ENCODE assay signal across 12 mouse cellular contexts in the genomic region with DNA sequence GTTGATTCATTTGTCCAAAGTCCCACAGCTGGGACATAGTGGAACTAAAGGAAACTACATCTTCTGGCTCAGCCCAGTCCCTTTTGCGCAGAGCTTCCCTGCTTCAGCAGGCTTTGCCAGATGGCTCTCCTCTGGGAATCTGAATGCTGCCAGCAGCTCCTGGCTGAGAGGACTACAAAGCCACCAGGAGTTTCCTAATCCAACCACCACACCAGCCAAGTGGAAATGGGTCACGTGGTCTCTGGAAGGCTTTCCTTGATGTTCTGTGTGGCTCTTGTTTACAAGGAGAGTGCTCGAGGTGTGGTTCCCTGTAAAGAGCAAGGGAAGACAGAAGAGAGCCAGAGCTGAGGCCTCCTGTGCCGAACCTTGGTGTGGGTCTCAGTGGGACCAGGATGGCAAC. TPM values are rescaled to one million over a fixed set of nuclear protein-coding genes. Genes with fewer than 3 reads are reported as not detected.
DNase-seq lines count a peak whose midpoint lies in the region; ATAC-seq and TF ChIP-seq lines count a peak whose summit lies in the region.
"Had no signal": no experiment of that assay in that cellular context is flagged by ENCODE, and none has a peak within 500 bp of the region (broad histone marks: within the 10 kb centered on the region; RNA-seq: fewer than 3 reads in every experiment).

No protein-coding gene starts in this region.

- H3K4me2 ChIP-seq in heart, embryonic 12.5 days = no peak overlapping the region
- no peak overlapping the region for H3K4me2 ChIP-seq in forebrain, postnatal 0 days (ENCODE audit: low read depth)
- H3K4me2 ChIP-seq in limb, embryonic 14.5 days (replicated peaks; ENCODE audit: low read depth, low read length, severe bottlenecking) = no peak overlapping the region
- H3K4me2 ChIP-seq: limb, embryonic 15.5 days had no signal

- no peak overlapping the region for H3K4me3 ChIP-seq in heart, embryonic 12.5 days
- H3K4me3 ChIP-seq in forebrain, postnatal 0 days (ENCODE audit: low read depth, low read length) = no peak overlapping the region
- H3K4me3 ChIP-seq in kidney, adult 2 months (ENCODE audit: insufficient read depth, low read depth, low read length) = no peak overlapping the region
- H3K4me3 ChIP-seq in limb, embryonic 14.5 days (replicated peaks; ENCODE audit: low read length) = no peak overlapping the region
- H3K4me3 ChIP-seq: limb, embryonic 15.5 days had no signal

- H3K9ac ChIP-seq in heart, embryonic 12.5 days = no peak overlapping the region
- no peak overlapping the region for H3K9ac ChIP-seq in forebrain, postnatal 0 days
- no peak overlapping the region for H3K9ac ChIP-seq in limb, embryonic 14.5 days (ENCODE audit: low read depth, low read length, severe bottlenecking)
- H3K9ac ChIP-seq: limb, embryonic 15.5 days had no signal

- 43% methylated on average over 4 of the region's 4 CpGs for WGBS in heart, embryonic 12.5 days
- 29% methylated on average over 4 of the region's 4 CpGs for whole genome bisulfite sequencing in forebrain, postnatal 0 days
- 43% methylated on average over 4 of the region's 4 CpGs for WGBS in kidney, adult 2 months
- WGBS in limb, embryonic 14.5 days = 23% methylated on average over 4 of the region's 4 CpGs

- ATAC-seq in heart, embryonic 12.5 days (ENCODE audit: insufficient number of reproducible peaks, low FRiP score) = no peak
- peak; percentile 85 for ATAC-seq in forebrain, postnatal 0 days
- ATAC-seq in limb, embryonic 14.5 days (ENCODE audit: low FRiP score, low read depth) = no peak

- peak; percentile 99 for DNase-seq in heart, adult 11 months
- DNase-seq in ZHBTc4 (ENCODE audit: low read depth, low spot score) = peak; percentile 18
- DNase-seq in forebrain, postnatal 0 days = peak; percentile 77
- DNase-seq in kidney, adult 2 months = peak; percentile 65
- DNase-seq in limb, embryonic 14.5 days (ENCODE audit: low spot score) = peak; percentile 16
- peak; percentile 47 for DNase-seq in urinary bladder, postnatal 25 days (ENCODE audit: low spot score)
- DNase-seq in thymus, postnatal 36 days = no peak

- no peak for TF ChIP-seq POLR2A in kidney, adult 2 months (IDR thresholded peaks at IDR 0.05; ENCODE audit: low read depth, low read length)
- no peak for TF ChIP-seq POLR2A in limb, embryonic 14.5 days (IDR thresholded peaks at IDR 0.05; ENCODE audit: borderline replicate concordance, extremely low read depth, insufficient read depth, insufficient read length)

- no peaks in the 10 kb centered on the region for H3K4me1 ChIP-seq in heart, embryonic 12.5 days (replicated peaks)
- H3K4me1 ChIP-seq in forebrain, postnatal 0 days (ENCODE audit: insufficient read depth) = no peaks in the 10 kb centered on the region
- H3K4me1 ChIP-seq in kidney, adult 2 months (ENCODE audit: control insufficient read depth, insufficient read depth, low read length) = no peaks in the 10 kb centered on the region
- no peaks in the 10 kb centered on the region for H3K4me1 ChIP-seq in limb, embryonic 14.5 days (ENCODE audit: control insufficient read depth, insufficient read depth, low read length)

- no peak for TF ChIP-seq CTCF in forebrain, postnatal 0 days (IDR thresholded peaks at IDR 0.05; ENCODE audit: low read depth)
- no peak for TF ChIP-seq CTCF in kidney, adult 2 months (conservative IDR thresholded peaks at IDR 0.05; ENCODE audit: insufficient read depth, insufficient read length, low read depth, low read length)

- no peaks in the 10 kb centered on the region for H3K36me3 ChIP-seq in heart, embryonic 12.5 days
- no peaks in the 10 kb centered on the region for H3K36me3 ChIP-seq in forebrain, postnatal 0 days (ENCODE audit: insufficient read depth)
- no peaks in the 10 kb centered on the region for H3K36me3 ChIP-seq in kidney, adult 2 months (ENCODE audit: control insufficient read depth, insufficient read depth, low read length)
- H3K36me3 ChIP-seq in limb, embryonic 14.5 days (ENCODE audit: control insufficient read depth, insufficient read depth, low read length) = no peaks in the 10 kb centered on the region
- H3K36me3 ChIP-seq: limb, embryonic 15.5 days had no signal

- H3K9me3 ChIP-seq in heart, embryonic 12.5 days (replicated peaks) = no peaks in the 10 kb centered on the region
- no peaks in the 10 kb centered on the region for H3K9me3 ChIP-seq in forebrain, postnatal 0 days (ENCODE audit: low read length)
- no peaks in the 10 kb centered on the region for H3K9me3 ChIP-seq in limb, embryonic 14.5 days (ENCODE audit: control insufficient read depth, low read length)
- H3K9me3 ChIP-seq: limb, embryonic 15.5 days had no signal

- no peaks in the 10 kb centered on the region for H3K27me3 ChIP-seq in heart, embryonic 12.5 days (replicated peaks)
- H3K27me3 ChIP-seq in forebrain, postnatal 0 days (ENCODE audit: insufficient read depth, low read length) = no peaks in the 10 kb centered on the region
- H3K27me3 ChIP-seq in kidney, adult 2 months (replicated peaks; ENCODE audit: control insufficient read depth, insufficient read depth, low read length) = no peaks in the 10 kb centered on the region
- H3K27me3 ChIP-seq in limb, embryonic 14.5 days (ENCODE audit: control insufficient read depth, insufficient read depth, low read length) = no peaks in the 10 kb centered on the region
- H3K27me3 ChIP-seq: CH12.LX; limb, embryonic 15.5 days had no signal

- H3K27ac ChIP-seq in heart, embryonic 12.5 days (ENCODE audit: poor library complexity, severe bottlenecking) = no peak overlapping the region
- H3K27ac ChIP-seq in forebrain, postnatal 0 days (ENCODE audit: low read depth, low read length) = no peak overlapping the region
- no peak overlapping the region for H3K27ac ChIP-seq in kidney, adult 2 months (ENCODE audit: insufficient read depth, low read depth, low read length)
- H3K27ac ChIP-seq in limb, embryonic 14.5 days (replicated peaks; ENCODE audit: low read depth, low read length) = no peak overlapping the region
- H3K27ac ChIP-seq: limb, embryonic 15.5 days had no signal

RNA-seq across cellular contexts. Expression of gene Myoc, which starts 4.8 kb away (rescaled TPM):
- polyA plus RNA-seq in heart, embryonic 12.5 days (2016; fragmentation: Nextera tagmentation; extraction: Ambion mirVana) = not detected in 2 replicates
- total RNA-seq in forebrain, postnatal 0 days (2014; rRNA removed) = 0.15 TPM in 1 of 2 replicates, not detected in the other
- polyA plus RNA-seq in forebrain, postnatal 0 days (2015; fragmentation: Nextera tagmentation; extraction: Ambion mirVana) = 0.35 TPM in 1 of 2 replicates, not detected in the other
- 2.0 and 2.9 TPM in 2 replicates for polyA plus RNA-seq in kidney, adult 2 months (2012; rRNA removed)
- polyA plus RNA-seq in limb, embryonic 14.5 days (2012; rRNA removed) = 0.22 and 0.23 TPM in 2 replicates
- not detected in 2 replicates for polyA plus RNA-seq in limb, embryonic 14.5 days (2014; fragmentation: Nextera tagmentation; extraction: Ambion mirVana)
- total RNA-seq: CH12.LX had no signal
- polyA plus RNA-seq: spleen, adult 2 months had no signal

RNA-seq across cellular contexts. Expression of gene Myocos, which starts 14.3 kb away (rescaled TPM):
- polyA plus RNA-seq in heart, embryonic 12.5 days (2016; fragmentation: Nextera tagmentation; extraction: Ambion mirVana) = not detected in 2 replicates
- not detected in 2 replicates for total RNA-seq in forebrain, postnatal 0 days (2014; rRNA removed)
- not detected in 2 replicates for polyA plus RNA-seq in forebrain, postnatal 0 days (2015; fragmentation: Nextera tagmentation; extraction: Ambion mirVana)
- polyA plus RNA-seq in kidney, adult 2 months (2012; rRNA removed) = not detected in 2 replicates
- polyA plus RNA-seq in limb, embryonic 14.5 days (2012; rRNA removed) = not detected in 2 replicates
- polyA plus RNA-seq in limb, embryonic 14.5 days (2014; fragmentation: Nextera tagmentation; extraction: Ambion mirVana) = not detected in 2 replicates
- total RNA-seq: CH12.LX had no signal
- polyA plus RNA-seq: cortical plate, adult 2 months; limb, embryonic 15.5 days; spleen, adult 2 months had no signal

Comparison
In these comparisons a context has a peak if more than half of its experiments do, and no peak if none do; other contexts are left out.
1. DNase-seq: peak in heart, adult 11 months (single experiment), ZHBTc4 (single experiment), forebrain, postnatal 0 days (single experiment), kidney, adult 2 months (single experiment), limb, embryonic 14.5 days (single experiment) and urinary bladder, postnatal 25 days (single experiment); none in thymus, postnatal 36 days (0 of 2).